Mouse (Mus musculus): Measurements from ENCODE around the gene 4931406P16Rik. TPM values are rescaled to one million over a fixed set of nuclear protein-coding genes. Genes with fewer than 3 reads are reported as not detected.

Gene 4931406P16Rik
- polyA plus RNA-seq (2012; rRNA removed), result 31.9 and 32.2 TPM in 2 replicates

DNA sequence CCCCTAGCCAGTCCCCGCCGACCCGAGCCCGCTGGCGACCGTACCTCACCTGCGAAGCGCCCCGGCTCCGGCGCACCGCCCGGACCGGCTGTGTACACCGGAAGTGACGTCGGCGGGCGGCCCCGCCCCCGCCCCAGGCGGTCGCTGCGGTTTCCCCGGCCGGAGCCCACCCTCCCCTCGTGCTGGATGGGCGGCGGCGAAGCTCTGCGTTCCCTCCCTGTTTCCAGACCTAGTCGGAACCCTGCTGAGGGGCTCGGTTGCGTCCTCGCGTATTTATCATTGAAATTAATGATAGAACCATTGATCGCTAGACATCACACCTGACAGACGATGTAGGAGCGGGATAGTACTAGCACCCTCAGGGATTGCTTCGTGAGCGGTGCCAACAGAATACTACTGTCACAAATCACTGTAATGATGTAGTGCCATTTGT lies at the start of gene 4931406P16Rik:
TSS of gene 4931406P16Rik (minus strand) at position 109 of the 433 bp plus-strand sequence.
- Histone ChIP-seq H3K36me3 (ENCODE audit: control insufficient read depth, insufficient read depth, low read length) (no peaks in the 10 kb centered on the region), H3K27ac (ENCODE audit: control insufficient read depth, insufficient read depth, low read length) (no peak within 1 kb of the TSS), H3K27me3 (ENCODE audit: control insufficient read depth, insufficient read depth, low read length) (no peaks in the 10 kb centered on the region), H3K4me3 (ENCODE audit: control insufficient read depth, insufficient read depth, low read length) (peak within 1 kb of the TSS; percentile 94), H3K4me1 (replicated peaks; ENCODE audit: control insufficient read depth, insufficient read depth, low read length) (peaks cover 4% of the 10 kb centered on the region; the same call in 1 of the 2 replicates)
- DNase-seq, result peak; percentile 83
- peak; percentile 85; the same call in 1 of the 2 replicates for TF ChIP-seq POLR2A (IDR thresholded peaks at IDR 0.05; ENCODE audit: control insufficient read depth, extremely low read depth, insufficient read depth, low read length, poor library complexity)
- no peak for TF ChIP-seq CTCF (IDR thresholded peaks at IDR 0.05; ENCODE audit: borderline replicate concordance, control insufficient read depth, extremely low read depth, insufficient read depth, low read length, poor library complexity)
- WGBS, result under 1% methylated on average over 41 of the region's 41 CpGs

DNA sequence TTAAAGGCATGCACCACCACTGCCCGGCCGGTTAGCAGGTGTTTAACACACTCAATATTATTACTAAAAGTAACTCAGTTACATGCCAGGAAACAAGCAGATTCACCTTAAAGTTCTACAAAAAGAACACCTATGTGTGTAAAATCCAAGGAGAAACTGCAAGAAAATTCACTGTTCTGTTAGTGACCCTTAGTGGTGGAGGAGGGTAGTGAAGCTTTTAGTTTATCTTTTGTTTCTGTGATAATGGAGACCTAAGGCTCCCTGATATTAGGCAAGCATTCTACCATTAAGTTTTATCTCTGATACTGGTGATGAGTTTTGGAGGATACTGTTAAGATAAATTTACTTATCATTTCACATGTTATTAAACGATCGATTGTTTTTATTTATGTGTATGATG lies 42.3 kb upstream of the 4931406P16Rik start:
- no peak for DNase-seq
- 97% methylated on average over 4 of the region's 4 CpGs for WGBS
- H3K4me3 ChIP-seq (ENCODE audit: control insufficient read depth, insufficient read depth, low read length), result no peak overlapping the region
- H3K36me3 ChIP-seq (ENCODE audit: control insufficient read depth, insufficient read depth, low read length), result peaks cover 66% of the 10 kb centered on the region
- no peak overlapping the region for H3K27ac ChIP-seq (ENCODE audit: control insufficient read depth, insufficient read depth, low read length)
- TF ChIP-seq CTCF (IDR thresholded peaks at IDR 0.05; ENCODE audit: borderline replicate concordance, control insufficient read depth, extremely low read depth, insufficient read depth, low read length, poor library complexity) (no peak), POLR2A (IDR thresholded peaks at IDR 0.05; ENCODE audit: control insufficient read depth, extremely low read depth, insufficient read depth, low read length, poor library complexity) (no peak)
- H3K27me3 ChIP-seq (ENCODE audit: control insufficient read depth, insufficient read depth, low read length), result no peaks in the 10 kb centered on the region
- no peaks in the 10 kb centered on the region for H3K4me1 ChIP-seq (replicated peaks; ENCODE audit: control insufficient read depth, insufficient read depth, low read length)

DNA sequence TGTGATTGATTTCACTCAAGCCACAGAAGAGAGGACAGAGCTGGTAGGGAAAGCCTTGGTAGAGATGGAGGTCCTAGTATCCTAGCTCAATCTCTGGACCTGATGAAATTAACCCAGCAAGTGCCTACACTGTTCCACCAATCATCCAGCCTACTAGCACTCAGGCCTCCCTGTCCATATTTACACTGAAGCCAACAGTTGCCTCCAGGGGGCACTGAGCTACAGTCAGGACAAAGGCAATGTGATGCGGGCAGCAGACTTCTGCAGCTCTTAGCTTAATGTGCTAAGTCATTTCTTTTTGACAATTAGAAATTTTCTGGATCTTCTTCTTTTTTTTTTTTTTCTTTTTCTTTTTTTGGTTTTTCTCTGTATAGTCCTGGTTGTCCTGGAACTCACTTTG lies 38.6 kb upstream of the 4931406P16Rik start:
- H3K27me3 ChIP-seq (ENCODE audit: control insufficient read depth, insufficient read depth, low read length), result no peaks in the 10 kb centered on the region
- 97% methylated on average over 1 of the region's 1 CpGs for WGBS
- H3K4me3 ChIP-seq (ENCODE audit: control insufficient read depth, insufficient read depth, low read length), result no peak overlapping the region
- DNase-seq, result peak; percentile 19
- no peak overlapping the region for H3K27ac ChIP-seq (ENCODE audit: control insufficient read depth, insufficient read depth, low read length)
- peaks cover 84% of the 10 kb centered on the region for H3K36me3 ChIP-seq (ENCODE audit: control insufficient read depth, insufficient read depth, low read length)
- no peaks in the 10 kb centered on the region for H3K4me1 ChIP-seq (replicated peaks; ENCODE audit: control insufficient read depth, insufficient read depth, low read length)
- no peak for TF ChIP-seq POLR2A (IDR thresholded peaks at IDR 0.05; ENCODE audit: control insufficient read depth, extremely low read depth, insufficient read depth, low read length, poor library complexity)
- no peak for TF ChIP-seq CTCF (IDR thresholded peaks at IDR 0.05; ENCODE audit: borderline replicate concordance, control insufficient read depth, extremely low read depth, insufficient read depth, low read length, poor library complexity)

DNA sequence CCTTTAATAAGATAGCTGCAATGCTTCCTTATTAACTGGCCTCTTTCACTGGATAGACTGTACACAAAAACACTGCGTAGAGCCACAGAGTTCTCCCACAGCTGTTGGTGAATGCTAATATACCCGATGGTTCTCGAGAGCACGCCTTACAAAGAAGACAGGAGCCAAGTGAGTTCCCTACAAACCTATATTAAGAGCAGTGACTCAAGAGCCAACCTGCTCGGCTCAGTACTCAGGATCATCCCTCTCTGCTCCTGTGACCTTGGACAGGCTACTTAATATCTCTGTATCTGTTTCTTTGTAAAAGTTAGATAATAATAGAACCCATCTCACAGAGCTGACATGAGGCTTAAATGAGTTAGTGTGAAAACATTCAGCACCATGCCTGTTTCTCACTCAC lies 36.8 kb upstream of the 4931406P16Rik start:
- peaks cover 90% of the 10 kb centered on the region for H3K36me3 ChIP-seq (ENCODE audit: control insufficient read depth, insufficient read depth, low read length)
- no peak overlapping the region for H3K27ac ChIP-seq (ENCODE audit: control insufficient read depth, insufficient read depth, low read length)
- no peak for DNase-seq
- no peaks in the 10 kb centered on the region for H3K27me3 ChIP-seq (ENCODE audit: control insufficient read depth, insufficient read depth, low read length)
- no peak overlapping the region for H3K4me3 ChIP-seq (ENCODE audit: control insufficient read depth, insufficient read depth, low read length)
- TF ChIP-seq POLR2A (IDR thresholded peaks at IDR 0.05; ENCODE audit: control insufficient read depth, extremely low read depth, insufficient read depth, low read length, poor library complexity) (no peak), CTCF (IDR thresholded peaks at IDR 0.05; ENCODE audit: borderline replicate concordance, control insufficient read depth, extremely low read depth, insufficient read depth, low read length, poor library complexity) (no peak)
- H3K4me1 ChIP-seq (replicated peaks; ENCODE audit: control insufficient read depth, insufficient read depth, low read length), result no peaks in the 10 kb centered on the region
- 98% methylated on average over 5 of the region's 5 CpGs for WGBS

DNA sequence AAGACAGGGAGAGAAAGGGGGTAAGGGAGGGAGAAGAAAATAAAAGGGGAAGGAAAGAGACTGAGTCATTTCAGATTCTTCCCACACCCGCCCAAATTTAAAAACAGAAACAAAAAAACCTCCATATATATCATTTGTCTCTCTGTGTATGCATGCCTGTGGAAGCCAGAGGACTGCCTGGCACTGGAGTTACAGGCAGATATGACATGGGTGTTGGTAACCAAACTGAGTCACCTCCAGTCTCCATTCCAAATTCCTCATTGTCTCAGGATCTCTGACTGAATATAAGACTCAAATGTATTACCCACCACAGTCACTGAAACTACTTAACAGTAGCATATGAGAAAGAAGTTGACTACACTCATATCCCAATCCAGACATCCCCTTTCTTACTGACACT lies 34.7 kb upstream of the 4931406P16Rik start:
- H3K4me3 ChIP-seq (ENCODE audit: control insufficient read depth, insufficient read depth, low read length), result no peak overlapping the region
- 87% methylated on average over 1 of the region's 1 CpGs for WGBS
- H3K4me1 ChIP-seq (replicated peaks; ENCODE audit: control insufficient read depth, insufficient read depth, low read length), result no peaks in the 10 kb centered on the region
- no peaks in the 10 kb centered on the region for H3K27me3 ChIP-seq (ENCODE audit: control insufficient read depth, insufficient read depth, low read length)
- peaks cover 99% of the 10 kb centered on the region for H3K36me3 ChIP-seq (ENCODE audit: control insufficient read depth, insufficient read depth, low read length)
- TF ChIP-seq CTCF (IDR thresholded peaks at IDR 0.05; ENCODE audit: borderline replicate concordance, control insufficient read depth, extremely low read depth, insufficient read depth, low read length, poor library complexity) (no peak), POLR2A (IDR thresholded peaks at IDR 0.05; ENCODE audit: control insufficient read depth, extremely low read depth, insufficient read depth, low read length, poor library complexity) (no peak)
- DNase-seq, result no peak
- H3K27ac ChIP-seq (ENCODE audit: control insufficient read depth, insufficient read depth, low read length), result no peak overlapping the region

DNA sequence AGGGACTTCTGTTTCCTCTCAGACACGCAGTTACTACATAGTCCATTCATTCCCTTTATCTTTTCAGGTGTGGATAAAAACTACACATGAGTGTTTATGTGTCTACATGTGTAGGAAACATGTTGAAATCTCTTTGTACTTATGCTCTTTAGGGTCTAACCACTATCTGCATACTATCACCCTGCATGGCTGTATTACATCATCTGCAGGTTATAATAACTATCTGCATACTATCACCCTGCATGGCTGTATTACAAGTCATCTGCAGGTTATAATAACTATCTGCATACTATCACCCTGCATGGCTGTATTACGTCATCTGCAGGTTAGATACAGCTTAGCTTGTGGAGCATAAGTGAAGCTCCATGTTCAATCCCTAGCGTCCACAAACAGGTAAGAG lies 33.7 kb upstream of the 4931406P16Rik start:
- H3K36me3 ChIP-seq (ENCODE audit: control insufficient read depth, insufficient read depth, low read length), result peaks cover 99% of the 10 kb centered on the region
- DNase-seq, result no peak
- H3K27ac ChIP-seq (ENCODE audit: control insufficient read depth, insufficient read depth, low read length), result no peak overlapping the region
- H3K4me1 ChIP-seq (replicated peaks; ENCODE audit: control insufficient read depth, insufficient read depth, low read length), result no peaks in the 10 kb centered on the region
- WGBS, result 97% methylated on average over 3 of the region's 3 CpGs
- no peak overlapping the region for H3K4me3 ChIP-seq (ENCODE audit: control insufficient read depth, insufficient read depth, low read length)
- TF ChIP-seq POLR2A (IDR thresholded peaks at IDR 0.05; ENCODE audit: control insufficient read depth, extremely low read depth, insufficient read depth, low read length, poor library complexity) (no peak), CTCF (IDR thresholded peaks at IDR 0.05; ENCODE audit: borderline replicate concordance, control insufficient read depth, extremely low read depth, insufficient read depth, low read length, poor library complexity) (no peak)
- no peaks in the 10 kb centered on the region for H3K27me3 ChIP-seq (ENCODE audit: control insufficient read depth, insufficient read depth, low read length)

DNA sequence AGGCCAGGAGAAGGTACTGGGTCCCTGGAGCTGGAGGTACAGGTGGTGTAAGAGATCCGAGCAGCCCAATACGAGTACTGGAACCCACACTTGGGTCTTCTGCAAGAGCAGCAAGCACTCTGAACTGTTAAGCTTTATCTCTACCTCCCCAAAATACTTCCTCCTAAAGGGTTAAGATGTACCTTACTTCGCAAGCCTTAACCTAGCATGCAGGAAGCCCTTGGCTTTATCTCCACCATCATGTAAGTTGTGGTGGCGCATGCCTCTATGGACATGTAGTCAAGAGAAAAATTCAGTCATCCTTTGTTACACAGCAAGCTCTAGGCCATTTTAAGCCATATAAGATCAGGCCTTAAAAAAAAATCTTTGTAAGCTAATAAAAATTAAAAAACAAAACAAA lies 33.2 kb upstream of the 4931406P16Rik start:
- DNase-seq, result no peak
- Histone ChIP-seq H3K27ac (ENCODE audit: control insufficient read depth, insufficient read depth, low read length) (no peak overlapping the region), H3K27me3 (ENCODE audit: control insufficient read depth, insufficient read depth, low read length) (no peaks in the 10 kb centered on the region), H3K4me3 (ENCODE audit: control insufficient read depth, insufficient read depth, low read length) (no peak overlapping the region), H3K36me3 (ENCODE audit: control insufficient read depth, insufficient read depth, low read length) (peaks cover 97% of the 10 kb centered on the region), H3K4me1 (replicated peaks; ENCODE audit: control insufficient read depth, insufficient read depth, low read length) (no peaks in the 10 kb centered on the region)
- no peak for TF ChIP-seq POLR2A (IDR thresholded peaks at IDR 0.05; ENCODE audit: control insufficient read depth, extremely low read depth, insufficient read depth, low read length, poor library complexity)
- no peak for TF ChIP-seq CTCF (IDR thresholded peaks at IDR 0.05; ENCODE audit: borderline replicate concordance, control insufficient read depth, extremely low read depth, insufficient read depth, low read length, poor library complexity)
- WGBS, result 77% methylated on average over 4 of the region's 4 CpGs

All from thymus, adult 2 months (tissue).